Mouse (Mus musculus) adrenal gland, postnatal 25 days (tissue): Measurements from ENCODE around the gene Cyp2w1. TPM values are rescaled to one million over a fixed set of nuclear protein-coding genes. Genes with fewer than 3 reads are reported as not detected.

Source experiments
- DNase-seq: peaks from one replicate; pipeline ENCODE4 v3.0.0; 2021; ENCODE audit warnings: mixed read lengths
- microRNA-seq, 2 experiments: library from miRNA; unstranded; fragments of <30 nt; microRNA quantifications; one replicate each; pipeline ENCODE4 v1.2.0; 2021
- total RNA-seq: library from RNA; stranded (reverse); gene quantifications from 2 replicates; pipeline ENCODE4 v1.2.3, GENCODE M21; 2021

Cyp2w1 gene
- total RNA-seq, 1 experiment from 2014 or later = not detected

DNA sequence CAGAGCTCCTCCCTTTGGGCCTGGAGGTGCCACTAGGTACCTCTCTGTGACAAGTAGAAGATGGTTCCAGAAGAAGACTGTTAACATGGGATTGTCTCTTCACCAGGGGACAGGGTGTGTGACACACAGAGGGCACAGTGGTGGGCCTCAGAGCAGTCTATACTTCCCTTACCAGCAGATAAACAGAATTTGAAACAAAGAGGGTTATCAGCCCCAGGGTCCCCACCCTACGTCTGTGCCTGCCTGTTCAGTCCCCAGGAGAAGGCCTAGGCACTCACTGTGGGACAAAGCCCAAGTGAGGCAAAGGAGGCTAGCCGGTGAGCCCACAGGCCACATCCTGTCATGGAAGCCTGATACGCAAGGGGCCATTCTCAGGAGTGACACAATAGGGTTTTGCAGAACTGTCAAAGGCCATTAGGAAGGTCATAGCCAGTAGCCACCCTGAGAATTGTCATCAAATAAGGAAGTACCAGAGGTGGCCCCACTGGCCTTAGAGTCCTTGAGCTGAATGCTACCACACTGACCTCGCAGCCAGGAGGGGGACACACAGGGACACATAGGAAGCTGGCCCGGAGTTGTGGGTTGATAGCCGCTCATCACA, 52.5 kb downstream of the Cyp2w1 start, which contains the start of gene C130050O18Rik:
Gene C130050O18Rik (plus strand): TSS at position 480 of the 601 bp plus-strand sequence.
- no peak for DNase-seq

DNA sequence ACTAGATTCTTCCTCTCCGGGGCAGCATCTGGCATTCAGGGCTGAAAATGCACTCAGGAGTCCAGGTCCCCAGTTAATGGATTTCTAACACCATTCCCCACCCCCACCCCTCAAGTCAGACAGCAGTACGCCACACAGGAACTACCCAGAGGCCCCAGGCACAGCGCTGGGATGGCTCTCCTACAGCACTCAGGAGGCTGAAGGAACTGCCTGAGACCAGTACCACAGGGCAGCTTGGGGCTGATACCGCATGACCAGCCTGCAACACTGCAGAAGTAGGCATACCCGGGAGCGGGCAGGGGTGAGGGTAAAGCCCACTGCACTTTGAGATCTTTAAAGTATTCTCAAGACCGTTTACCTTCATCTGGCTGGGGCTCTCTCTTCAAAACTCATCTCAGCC, 53.1 kb downstream of the Cyp2w1 start:
- DNase-seq = no peak

DNA sequence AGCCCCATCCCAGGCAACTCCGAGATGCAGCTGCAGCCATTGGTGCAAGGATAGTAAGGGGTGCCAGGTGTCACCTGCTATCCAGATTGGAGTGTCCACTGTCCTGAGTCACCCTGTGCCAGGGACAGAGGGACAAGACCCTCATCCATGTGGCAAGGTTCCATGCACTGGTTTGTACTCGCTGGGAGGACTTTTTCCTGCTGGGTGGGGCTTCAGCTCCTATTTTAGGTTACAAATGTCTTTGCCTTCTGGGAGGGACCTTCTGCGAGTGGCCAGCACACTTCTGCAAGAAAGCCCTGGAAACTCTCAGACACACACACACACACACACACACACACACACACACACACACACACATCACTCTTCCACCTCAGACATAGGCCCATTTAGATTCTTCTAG, 53.5 kb downstream of the Cyp2w1 start:
- no peak for DNase-seq

Small RNA genes lying within 50 kb of the gene (microRNA-seq; reads per million reads assigned to microRNA genes)
- 424 to 593 reads per million in 2 experiments for gene Mir339

Other genes starting within 250 kb of the Cyp2w1 start
- gene Prkar1b, start 202.6 kb upstream of the Cyp2w1 start, total RNA-seq = 20.9 and 28.5 TPM in 2 replicates
- 20.7 and 25.3 TPM in 2 replicates for gene Dnaaf5, start 202.4 kb upstream of the Cyp2w1 start, total RNA-seq
- 87.9 and 109 TPM in 2 replicates for gene Sun1, start 152.0 kb upstream of the Cyp2w1 start, total RNA-seq
- gene Get4, start 100.3 kb upstream of the Cyp2w1 start, total RNA-seq = 75.7 and 104 TPM in 2 replicates
- gene Adap1, start 27.0 kb upstream of the Cyp2w1 start, total RNA-seq = 2.4 and 4.3 TPM in 2 replicates
- 61.7 and 66.5 TPM in 2 replicates for gene Cox19, start 1.2 kb upstream of the Cyp2w1 start, total RNA-seq
- 13.1 and 16.0 TPM in 2 replicates for gene Gpr146, start 25.1 kb downstream of the Cyp2w1 start, total RNA-seq
- 0.49 and 0.57 TPM in 2 replicates for gene C130050O18Rik, start 52.7 kb downstream of the Cyp2w1 start, total RNA-seq
- 3.5 and 4.8 TPM in 2 replicates for gene Gper1, start 70.5 kb downstream of the Cyp2w1 start, total RNA-seq
- gene 3110082I17Rik, start 107.9 kb downstream of the Cyp2w1 start, total RNA-seq = 9.8 and 15.8 TPM in 2 replicates
- gene Zfand2a, start 131.9 kb downstream of the Cyp2w1 start, total RNA-seq = 22.5 and 31.2 TPM in 2 replicates
- gene Uncx, start 190.9 kb downstream of the Cyp2w1 start, total RNA-seq = not detected in 2 replicates